Mouse (Mus musculus) cerebellum, adult 11-12 months (tissue): Measurements from ENCODE around the gene Tmem128.

Experiments
- DNase-seq: peaks from one replicate; pipeline ENCODE4 v3.0.0; 2022

Tmem128 gene

GRCm38 (mm10) chr5:38277936-38278600, 18.1 kb downstream of the Tmem128 start:
- no peak for DNase-seq

- no peak for DNase-seq
Observed at GRCm38 (mm10) chr5:38280075-38280474, 20.1 kb downstream of the Tmem128 start.

- DNase-seq, result no peak
Observed at GRCm38 (mm10) chr5:38285724-38286123, 25.7 kb downstream of the Tmem128 start.

GRCm38 (mm10) chr5:38288476-38288875, 28.5 kb downstream of the Tmem128 start:
- no peak for DNase-seq

GRCm38 (mm10) chr5:38301761-38302411, 41.9 kb downstream of the Tmem128 start:
- DNase-seq, result no peak

- DNase-seq, result no peak
Observed at GRCm38 (mm10) chr5:38302651-38303050, 42.7 kb downstream of the Tmem128 start.

GRCm38 (mm10) chr5:38305241-38305640, 45.3 kb downstream of the Tmem128 start:
- no peak for DNase-seq

- DNase-seq, result peak; percentile 81
Observed at GRCm38 (mm10) chr5:38307255-38308101, 47.5 kb downstream of the Tmem128 start.

GRCm38 (mm10) chr5:38308873-38309272, 48.9 kb downstream of the Tmem128 start:
- DNase-seq, result peak; percentile 32

GRCm38 (mm10) chr5:38309795-38310194, 49.8 kb downstream of the Tmem128 start:
- no peak for DNase-seq
